Mouse (Mus musculus): Measurements from ENCODE around the gene Arhgap22. TPM values are rescaled to one million over a fixed set of nuclear protein-coding genes. Genes with fewer than 3 reads are reported as not detected.

Gene Arhgap22
- polyA plus RNA-seq, 1 experiment: 10.8 TPM

DNA sequence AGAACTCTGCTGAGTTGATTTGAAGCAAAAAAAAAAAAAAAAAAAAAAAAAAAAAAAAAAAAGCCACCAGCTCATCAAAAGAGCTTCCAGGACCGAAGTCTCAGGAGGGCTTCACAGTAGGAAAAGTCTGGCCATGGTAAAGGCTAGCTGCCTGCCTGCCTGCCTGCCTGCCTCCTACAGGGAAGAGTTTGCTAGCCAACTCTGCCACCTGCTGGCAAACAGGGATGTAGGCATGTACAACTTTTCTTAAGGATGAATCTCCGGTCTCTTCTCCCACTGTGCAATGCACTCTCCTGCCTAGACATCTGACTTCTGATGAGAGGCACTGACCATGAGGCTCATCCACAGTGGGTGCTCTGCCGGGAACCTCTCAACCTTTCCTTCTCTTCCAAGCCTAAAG lies 157.4 kb downstream of the Arhgap22 start:
- Histone ChIP-seq H3K4me3 (ENCODE audit: low read depth, low read length) (no peak overlapping the region), H3K9me3 (replicated peaks; ENCODE audit: control insufficient read depth, insufficient read depth, low read length, poor library complexity, severe bottlenecking) (no peaks in the 10 kb centered on the region), H3K36me3 (ENCODE audit: control insufficient read depth, insufficient read depth, low read length, poor library complexity, severe bottlenecking) (no peaks in the 10 kb centered on the region), H3K27me3 (ENCODE audit: control insufficient read depth, insufficient read depth, low read length, poor library complexity, severe bottlenecking) (no peaks in the 10 kb centered on the region), H3K9ac (ENCODE audit: low read depth, poor library complexity, severe bottlenecking) (no peak overlapping the region), H3K4me1 (ENCODE audit: control insufficient read depth, insufficient read depth, low read length) (no peaks in the 10 kb centered on the region), H3K27ac (ENCODE audit: insufficient read depth, low read length) (no peak overlapping the region)
- no peak for TF ChIP-seq EP300 (IDR thresholded peaks at IDR 0.05; ENCODE audit: insufficient read depth, low read depth, low read length)
- TF ChIP-seq CTCF (IDR thresholded peaks at IDR 0.05; ENCODE audit: low read depth, low read length): peak; percentile 77

DNA sequence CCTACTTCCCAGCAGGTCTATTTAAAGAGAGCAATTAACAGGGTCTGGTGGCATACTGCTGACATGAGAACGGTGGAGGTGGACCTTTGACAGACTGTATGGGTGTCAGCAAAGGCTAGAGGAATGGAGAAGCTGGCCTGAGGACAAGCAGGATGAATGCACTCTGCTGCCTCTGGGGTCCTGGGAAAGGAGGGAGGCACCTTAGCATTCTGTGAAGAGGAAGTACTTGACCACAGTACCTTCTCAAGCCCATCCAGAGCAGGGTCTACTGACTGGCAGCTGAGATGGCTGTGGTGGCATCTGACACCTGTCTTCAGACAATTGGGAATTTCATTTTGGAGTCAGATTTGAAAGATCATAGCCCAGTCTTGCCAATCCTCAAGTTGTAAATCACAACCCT lies 159.4 kb downstream of the Arhgap22 start:
- Histone ChIP-seq H3K36me3 (ENCODE audit: control insufficient read depth, insufficient read depth, low read length, poor library complexity, severe bottlenecking) (no peaks in the 10 kb centered on the region), H3K9me3 (replicated peaks; ENCODE audit: control insufficient read depth, insufficient read depth, low read length, poor library complexity, severe bottlenecking) (no peaks in the 10 kb centered on the region), H3K27me3 (ENCODE audit: control insufficient read depth, insufficient read depth, low read length, poor library complexity, severe bottlenecking) (no peaks in the 10 kb centered on the region), H3K4me1 (ENCODE audit: control insufficient read depth, insufficient read depth, low read length) (peaks cover 2% of the 10 kb centered on the region), H3K27ac (ENCODE audit: insufficient read depth, low read length) (no peak overlapping the region), H3K4me3 (ENCODE audit: low read depth, low read length) (no peak overlapping the region), H3K9ac (ENCODE audit: low read depth, poor library complexity, severe bottlenecking) (no peak overlapping the region)
- TF ChIP-seq POLR2A (IDR thresholded peaks at IDR 0.05; ENCODE audit: insufficient read depth, low read length) (no peak), CTCF (IDR thresholded peaks at IDR 0.05; ENCODE audit: low read depth, low read length) (no peak), EP300 (IDR thresholded peaks at IDR 0.05; ENCODE audit: insufficient read depth, low read depth, low read length) (no peak)

DNA sequence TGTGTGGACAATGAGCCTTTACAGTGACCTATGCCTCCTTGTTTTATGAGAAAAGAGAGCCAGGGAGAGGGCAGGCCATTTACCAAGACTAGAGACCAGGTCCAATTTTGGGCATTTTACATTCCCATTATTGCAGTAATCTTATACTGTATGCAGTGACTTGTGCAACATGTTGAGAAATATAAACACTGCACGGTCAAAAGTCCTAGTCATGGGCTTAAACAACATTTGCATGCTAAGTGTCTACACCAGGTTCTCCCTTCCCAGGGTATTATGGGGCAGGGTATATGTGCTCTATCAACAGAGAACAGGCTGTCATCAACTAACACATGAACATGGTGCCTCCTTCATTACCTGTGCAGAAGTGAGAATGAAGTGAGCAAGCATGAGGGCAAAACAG lies 160.3 kb downstream of the Arhgap22 start:
- Histone ChIP-seq H3K27me3 (ENCODE audit: control insufficient read depth, insufficient read depth, low read length, poor library complexity, severe bottlenecking) (no peaks in the 10 kb centered on the region), H3K9ac (ENCODE audit: low read depth, poor library complexity, severe bottlenecking) (no peak overlapping the region), H3K27ac (ENCODE audit: insufficient read depth, low read length) (no peak overlapping the region), H3K4me1 (ENCODE audit: control insufficient read depth, insufficient read depth, low read length) (peaks cover 2% of the 10 kb centered on the region), H3K36me3 (ENCODE audit: control insufficient read depth, insufficient read depth, low read length, poor library complexity, severe bottlenecking) (no peaks in the 10 kb centered on the region), H3K9me3 (replicated peaks; ENCODE audit: control insufficient read depth, insufficient read depth, low read length, poor library complexity, severe bottlenecking) (no peaks in the 10 kb centered on the region), H3K4me3 (ENCODE audit: low read depth, low read length) (no peak overlapping the region)
- TF ChIP-seq POLR2A (IDR thresholded peaks at IDR 0.05; ENCODE audit: insufficient read depth, low read length): no peak
- no peak for TF ChIP-seq CTCF (IDR thresholded peaks at IDR 0.05; ENCODE audit: low read depth, low read length)
- TF ChIP-seq EP300 (IDR thresholded peaks at IDR 0.05; ENCODE audit: insufficient read depth, low read depth, low read length): no peak

DNA sequence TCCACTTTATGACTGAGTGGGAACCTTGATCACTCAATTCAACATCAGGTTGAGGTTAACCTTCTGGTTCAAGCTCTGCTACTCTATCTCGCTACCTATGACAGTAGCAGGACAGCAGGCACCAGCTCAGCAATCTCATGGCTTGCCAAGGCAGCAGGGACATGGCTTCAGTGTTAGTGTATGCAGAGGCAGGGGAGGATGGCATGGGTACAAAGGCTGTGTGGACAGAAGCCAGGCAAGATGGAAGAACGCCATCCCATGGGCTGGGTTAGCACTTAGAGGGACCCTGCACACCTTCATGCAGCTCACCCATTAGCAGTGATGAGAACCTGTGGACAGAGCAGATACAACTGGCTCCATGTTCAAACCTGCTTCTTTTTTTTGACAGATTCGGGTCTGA lies 163.4 kb downstream of the Arhgap22 start:
- Histone ChIP-seq H3K27me3 (ENCODE audit: control insufficient read depth, insufficient read depth, low read length, poor library complexity, severe bottlenecking) (no peaks in the 10 kb centered on the region), H3K9ac (ENCODE audit: low read depth, poor library complexity, severe bottlenecking) (no peak overlapping the region), H3K36me3 (ENCODE audit: control insufficient read depth, insufficient read depth, low read length, poor library complexity, severe bottlenecking) (no peaks in the 10 kb centered on the region)

DNA sequence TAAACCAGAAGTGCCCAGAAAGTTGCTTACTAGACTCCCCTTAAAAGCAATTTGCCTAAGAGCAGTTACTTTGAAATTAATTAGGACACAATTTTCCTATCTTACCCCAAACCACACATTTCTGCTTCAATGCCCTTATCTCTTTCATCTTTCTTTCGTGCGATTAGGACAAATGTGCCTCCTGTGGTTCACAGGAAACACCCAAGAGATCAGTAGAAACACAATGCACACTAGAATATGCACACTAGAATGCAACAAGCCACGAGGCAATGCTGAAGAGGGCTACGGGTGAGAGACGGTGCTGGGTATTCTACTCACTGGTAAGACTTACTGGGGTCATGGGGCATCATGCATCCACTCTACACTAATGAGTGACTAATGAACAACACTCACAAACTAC lies 164.9 kb downstream of the Arhgap22 start:
- no peaks in the 10 kb centered on the region; the same call in 1 of the 2 replicates for H3K36me3 ChIP-seq (ENCODE audit: control insufficient read depth, insufficient read depth, low read length, poor library complexity, severe bottlenecking)
- no peak overlapping the region for H3K27ac ChIP-seq (ENCODE audit: insufficient read depth, low read length)
- H3K27me3 ChIP-seq (ENCODE audit: control insufficient read depth, insufficient read depth, low read length, poor library complexity, severe bottlenecking): no peaks in the 10 kb centered on the region
- TF ChIP-seq EP300 (IDR thresholded peaks at IDR 0.05; ENCODE audit: insufficient read depth, low read depth, low read length): no peak
- TF ChIP-seq POLR2A (IDR thresholded peaks at IDR 0.05; ENCODE audit: insufficient read depth, low read length): no peak
- TF ChIP-seq CTCF (IDR thresholded peaks at IDR 0.05; ENCODE audit: low read depth, low read length): no peak
- H3K4me3 ChIP-seq (ENCODE audit: low read depth, low read length): no peak overlapping the region
- H3K9me3 ChIP-seq (replicated peaks; ENCODE audit: control insufficient read depth, insufficient read depth, low read length, poor library complexity, severe bottlenecking): no peaks in the 10 kb centered on the region
- H3K4me1 ChIP-seq (ENCODE audit: control insufficient read depth, insufficient read depth, low read length): peaks cover 2% of the 10 kb centered on the region
- H3K9ac ChIP-seq (ENCODE audit: low read depth, poor library complexity, severe bottlenecking): no peak overlapping the region

More for the DNA sequence above, 163.4 kb downstream of the Arhgap22 start:
- Histone ChIP-seq H3K4me3 (ENCODE audit: low read depth, low read length) (no peak overlapping the region), H3K27ac (ENCODE audit: insufficient read depth, low read length) (no peak overlapping the region), H3K9me3 (replicated peaks; ENCODE audit: control insufficient read depth, insufficient read depth, low read length, poor library complexity, severe bottlenecking) (no peaks in the 10 kb centered on the region), H3K4me1 (ENCODE audit: control insufficient read depth, insufficient read depth, low read length) (peaks cover 2% of the 10 kb centered on the region)
- TF ChIP-seq POLR2A (IDR thresholded peaks at IDR 0.05; ENCODE audit: insufficient read depth, low read length) (no peak), EP300 (IDR thresholded peaks at IDR 0.05; ENCODE audit: insufficient read depth, low read depth, low read length) (no peak), CTCF (IDR thresholded peaks at IDR 0.05; ENCODE audit: low read depth, low read length) (no peak)

DNA sequence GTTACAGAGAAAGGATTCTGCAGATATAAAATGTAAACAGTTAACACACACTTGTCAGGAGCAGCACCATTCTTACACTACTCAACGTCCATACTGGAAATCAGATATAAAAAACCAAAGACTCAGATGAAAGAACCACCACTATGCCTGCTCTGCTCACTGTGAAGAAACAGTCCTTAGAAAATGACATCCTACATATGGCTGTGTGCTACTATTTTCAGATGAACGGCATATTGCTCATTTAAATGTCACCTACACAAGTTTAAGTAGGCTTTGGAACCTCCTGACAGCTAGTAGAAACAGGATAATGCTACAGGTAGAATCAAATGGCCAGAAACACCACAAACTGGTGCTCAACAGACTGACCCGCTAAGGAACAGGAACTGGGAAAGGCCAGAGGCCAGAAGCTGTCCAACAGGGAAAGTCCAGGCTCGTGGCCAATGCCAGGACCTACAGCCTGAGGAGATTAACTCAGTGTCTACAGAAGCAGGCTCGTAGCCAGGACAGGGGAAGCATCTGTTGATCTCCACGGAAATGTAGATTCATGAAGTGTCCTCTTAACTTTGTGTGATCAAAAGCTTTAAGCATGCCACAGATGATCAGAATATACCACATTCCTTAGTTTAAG lies 167.1 kb downstream of the Arhgap22 start:
- Histone ChIP-seq H3K27ac (ENCODE audit: insufficient read depth, low read length) (no peak overlapping the region), H3K27me3 (ENCODE audit: control insufficient read depth, insufficient read depth, low read length, poor library complexity, severe bottlenecking) (no peaks in the 10 kb centered on the region), H3K4me3 (ENCODE audit: low read depth, low read length) (no peak overlapping the region), H3K4me1 (ENCODE audit: control insufficient read depth, insufficient read depth, low read length) (peaks cover 2% of the 10 kb centered on the region), H3K9ac (ENCODE audit: low read depth, poor library complexity, severe bottlenecking) (no peak overlapping the region), H3K36me3 (ENCODE audit: control insufficient read depth, insufficient read depth, low read length, poor library complexity, severe bottlenecking) (no peaks in the 10 kb centered on the region; the same call in none of the 2 replicates), H3K9me3 (replicated peaks; ENCODE audit: control insufficient read depth, insufficient read depth, low read length, poor library complexity, severe bottlenecking) (no peaks in the 10 kb centered on the region)
- no peak for TF ChIP-seq POLR2A (IDR thresholded peaks at IDR 0.05; ENCODE audit: insufficient read depth, low read length)
- TF ChIP-seq EP300 (IDR thresholded peaks at IDR 0.05; ENCODE audit: insufficient read depth, low read depth, low read length): no peak
- no peak for TF ChIP-seq CTCF (IDR thresholded peaks at IDR 0.05; ENCODE audit: low read depth, low read length)

Measured in ES-Bruce4 (cell line).